Mouse (Mus musculus): ENCODE measurements around the gene Hip1r.

GRCm38 (mm10) chr5:123993263-123994036 lies 20.0 kb downstream of the Hip1r start:
- TF ChIP-seq POLR2A (IDR thresholded peaks at IDR 0.05; ENCODE audit: extremely low read depth, insufficient read depth, low read length) = no peak
- TF ChIP-seq CTCF (IDR thresholded peaks at IDR 0.05; ENCODE audit: low read depth, low read length) = no peak

All from liver, adult 2 months (tissue).